Mouse (Mus musculus): ENCODE data around the gene Arsa. TPM values are rescaled to one million over a fixed set of nuclear protein-coding genes. Genes with fewer than 3 reads are reported as not detected.
"Not testable (repeated sequence)": the region's sequence is repeated elsewhere in the genome, so short reads cannot be mapped to it uniquely, and the experiment has no call there.

The Arsa gene
- polyA plus RNA-seq, 1 experiment from 2014 or later = 13.0 TPM

DNA sequence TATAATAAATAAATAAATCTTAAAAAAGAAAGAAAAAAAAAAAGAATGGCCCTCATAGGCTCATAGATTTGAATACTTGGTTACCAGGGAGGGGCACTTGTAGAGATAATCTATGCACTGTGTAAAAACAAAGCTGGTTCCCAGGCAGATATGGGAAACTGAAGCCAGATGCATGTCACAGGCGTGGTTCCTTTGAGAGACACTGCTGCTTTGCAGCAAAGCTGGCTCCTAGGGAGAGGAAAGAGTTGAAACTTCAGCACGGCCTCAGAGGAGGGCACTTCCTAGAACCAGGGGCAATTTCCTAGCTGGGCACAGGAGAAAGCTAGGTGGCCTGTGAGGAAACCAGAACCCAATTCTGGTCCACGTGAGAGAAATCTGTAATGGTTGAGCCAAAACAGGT, 43.1 kb downstream of the Arsa start:
- Histone ChIP-seq H3K27ac (no peak overlapping the region), H3K4me2 (ENCODE audit: low read length) (no peak overlapping the region), H3K27me3 (ENCODE audit: insufficient read depth, low read length) (no peaks in the 10 kb centered on the region), H3K9me3 (replicated peaks; ENCODE audit: low read length) (no peaks in the 10 kb centered on the region), H3K36me3 (ENCODE audit: insufficient read depth, low read length) (no peaks in the 10 kb centered on the region), H3K9ac (ENCODE audit: low read depth, low read length) (no peak overlapping the region), H3K4me1 (replicated peaks; ENCODE audit: insufficient read depth, low read length) (0 out of 2 replicates have a peak, but pooled peaks cover 3% of the 10 kb centered on the region), H3K4me3 (replicated peaks; ENCODE audit: low read depth, low read length) (no peak overlapping the region)
- ATAC-seq (replicated peaks; ENCODE audit: low FRiP score, low read depth) (no peak), DNase-seq (ENCODE audit: low spot score) (no peak)
- 84% methylated on average over 3 of the region's 3 CpGs for whole genome bisulfite sequencing
- TF ChIP-seq CTCF (IDR thresholded peaks at IDR 0.05; ENCODE audit: low read depth) = no peak

DNA sequence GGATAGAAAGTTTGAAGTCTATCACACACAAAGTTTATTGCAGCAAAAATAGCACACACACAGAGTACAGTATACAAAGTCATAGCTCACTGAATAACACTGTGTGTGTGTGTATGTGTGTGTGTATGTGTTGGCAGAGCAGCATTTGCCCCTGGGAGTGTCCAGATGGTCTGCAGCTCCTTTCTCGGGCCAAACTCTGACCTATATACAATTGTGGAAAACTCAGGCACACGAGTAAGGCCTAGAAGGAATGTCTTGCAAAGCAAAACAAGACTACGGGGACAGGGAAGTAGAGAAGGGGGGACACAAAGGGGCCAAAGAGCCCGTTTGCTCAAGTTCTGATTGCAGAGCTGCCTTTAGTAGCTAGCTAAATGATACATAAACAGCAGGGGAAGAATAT, 44.3 kb downstream of the Arsa start:
- no peak for TF ChIP-seq CTCF (IDR thresholded peaks at IDR 0.05; ENCODE audit: low read depth)

DNA sequence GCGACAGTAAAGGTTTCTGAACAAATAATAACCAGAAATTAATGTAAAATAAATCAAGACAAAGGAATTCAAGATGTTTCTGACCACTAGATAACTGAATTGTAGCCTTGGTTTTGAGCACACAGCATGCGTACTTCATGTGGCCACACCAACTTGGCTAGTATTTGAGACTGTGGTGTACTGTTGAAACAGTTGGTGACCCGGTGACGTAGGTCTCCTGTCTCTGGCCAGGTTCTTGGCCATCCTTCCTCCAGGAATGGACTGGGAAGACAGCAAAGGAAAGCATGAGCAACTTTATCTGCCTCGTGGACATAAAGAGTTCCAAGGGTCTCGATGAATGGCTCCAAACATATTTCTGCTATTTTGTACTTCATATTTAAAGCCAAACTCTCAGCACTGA, 45.4 kb downstream of the Arsa start:
- Histone ChIP-seq H3K9me3 (replicated peaks; ENCODE audit: low read length) (no peaks in the 10 kb centered on the region), H3K4me3 (replicated peaks; ENCODE audit: low read depth, low read length) (no peak overlapping the region), H3K27ac (no peak overlapping the region), H3K9ac (ENCODE audit: low read depth, low read length) (no peak overlapping the region), H3K4me2 (ENCODE audit: low read length) (no peak overlapping the region), H3K27me3 (ENCODE audit: insufficient read depth, low read length) (no peaks in the 10 kb centered on the region), H3K4me1 (replicated peaks; ENCODE audit: insufficient read depth, low read length) (peaks cover 11% of the 10 kb centered on the region; the same call in 1 of the 2 replicates), H3K36me3 (ENCODE audit: insufficient read depth, low read length) (peaks cover under 1% of the 10 kb centered on the region; the same call in 1 of the 2 replicates)
- DNase-seq (ENCODE audit: low spot score) (no peak), ATAC-seq (replicated peaks; ENCODE audit: low FRiP score, low read depth) (no peak)
- 94% methylated on average over 6 of the region's 6 CpGs for WGBS
- TF ChIP-seq CTCF (IDR thresholded peaks at IDR 0.05; ENCODE audit: low read depth) = no peak

More for the DNA sequence above, 44.3 kb downstream of the Arsa start:
- Histone ChIP-seq H3K36me3 (ENCODE audit: insufficient read depth, low read length) (no peaks in the 10 kb centered on the region), H3K4me3 (replicated peaks; ENCODE audit: low read depth, low read length) (no peak overlapping the region), H3K9ac (ENCODE audit: low read depth, low read length) (no peak overlapping the region), H3K27ac (no peak overlapping the region), H3K4me1 (replicated peaks; ENCODE audit: insufficient read depth, low read length) (peaks cover 11% of the 10 kb centered on the region; the same call in 1 of the 2 replicates), H3K4me2 (ENCODE audit: low read length) (no peak overlapping the region), H3K27me3 (ENCODE audit: insufficient read depth, low read length) (no peaks in the 10 kb centered on the region), H3K9me3 (replicated peaks; ENCODE audit: low read length) (no peaks in the 10 kb centered on the region)
- 71% methylated on average over 4 of the region's 4 CpGs for WGBS
- DNase-seq (ENCODE audit: low spot score) (no peak), ATAC-seq (replicated peaks; ENCODE audit: low FRiP score, low read depth) (no peak)

GRCm38 (mm10) chr15:89431271-89431670, 46.0 kb downstream of the Arsa start:
- H3K9me3 ChIP-seq (replicated peaks; ENCODE audit: low read length) = no peaks in the 10 kb centered on the region
- no peak for DNase-seq (ENCODE audit: low spot score)
- no peak overlapping the region for H3K9ac ChIP-seq (ENCODE audit: low read depth, low read length)
- ATAC-seq (replicated peaks; ENCODE audit: low FRiP score, low read depth) = no peak
- no peak overlapping the region for H3K4me2 ChIP-seq (ENCODE audit: low read length)
- H3K27ac ChIP-seq = no peak overlapping the region
- H3K27me3 ChIP-seq (ENCODE audit: insufficient read depth, low read length) = no peaks in the 10 kb centered on the region
- peaks cover 11% of the 10 kb centered on the region; the same call in 1 of the 2 replicates for H3K4me1 ChIP-seq (replicated peaks; ENCODE audit: insufficient read depth, low read length)
- TF ChIP-seq CTCF (IDR thresholded peaks at IDR 0.05; ENCODE audit: low read depth) = no peak
- WGBS = 76% methylated on average over 3 of the region's 3 CpGs
- peaks cover 6% of the 10 kb centered on the region; the same call in 1 of the 2 replicates for H3K36me3 ChIP-seq (ENCODE audit: insufficient read depth, low read length)
- H3K4me3 ChIP-seq (replicated peaks; ENCODE audit: low read depth, low read length) = no peak overlapping the region

GRCm38 (mm10) chr15:89430771-89431170, 46.5 kb downstream of the Arsa start:
- peaks cover 14% of the 10 kb centered on the region; the same call in 1 of the 2 replicates for H3K4me1 ChIP-seq (replicated peaks; ENCODE audit: insufficient read depth, low read length)
- H3K27ac ChIP-seq; H3K4me3 ChIP-seq (replicated peaks; ENCODE audit: low read depth, low read length); ATAC-seq (replicated peaks; ENCODE audit: low FRiP score, low read depth); H3K9me3 ChIP-seq (replicated peaks; ENCODE audit: low read length); H3K36me3 ChIP-seq (ENCODE audit: insufficient read depth, low read length); DNase-seq (ENCODE audit: low spot score); H3K9ac ChIP-seq (ENCODE audit: low read depth, low read length); H3K27me3 ChIP-seq (ENCODE audit: insufficient read depth, low read length); H3K4me2 ChIP-seq (ENCODE audit: low read length): not testable (repeated sequence)
- 80% methylated on average over 6 of the region's 9 CpGs for WGBS

DNA sequence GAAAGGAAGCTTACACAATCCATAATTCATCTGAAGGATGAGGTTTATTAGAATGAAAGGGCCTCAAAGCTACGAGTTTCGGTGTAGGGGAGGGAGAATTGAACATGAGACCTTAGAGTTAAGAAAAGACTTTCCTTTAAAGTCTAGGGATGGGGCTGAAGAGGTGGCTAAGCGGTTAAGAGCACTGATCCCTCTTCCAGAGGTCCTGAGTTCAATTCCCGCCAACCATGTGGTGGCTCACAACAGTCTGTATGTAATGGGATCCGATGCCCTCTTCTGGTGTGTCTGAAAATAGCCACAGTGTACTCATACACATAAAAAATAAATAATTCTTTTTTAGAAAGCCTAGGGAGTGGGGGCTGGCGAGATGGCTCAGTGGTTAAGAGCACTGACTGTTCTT, 46.9 kb downstream of the Arsa start:
- DNase-seq (ENCODE audit: low spot score) = peak; percentile 18
- Histone ChIP-seq H3K27ac (peak overlapping the region; percentile 96), H3K27me3 (ENCODE audit: insufficient read depth, low read length) (no peaks in the 10 kb centered on the region), H3K36me3 (ENCODE audit: insufficient read depth, low read length) (peaks cover 9% of the 10 kb centered on the region; the same call in 1 of the 2 replicates), H3K9me3 (replicated peaks; ENCODE audit: low read length) (no peaks in the 10 kb centered on the region), H3K4me2 (ENCODE audit: low read length) (peak overlapping the region; percentile 73), H3K4me1 (replicated peaks; ENCODE audit: insufficient read depth, low read length) (peaks cover 18% of the 10 kb centered on the region; the same call in 1 of the 2 replicates), H3K9ac (ENCODE audit: low read depth, low read length) (peak overlapping the region; percentile 75), H3K4me3 (replicated peaks; ENCODE audit: low read depth, low read length) (peak overlapping the region; percentile 68)
- no peak for ATAC-seq (replicated peaks; ENCODE audit: low FRiP score, low read depth)
- WGBS = 56% methylated on average over 6 of the region's 6 CpGs
- peak; percentile 27; the same call in 1 of the 2 replicates for TF ChIP-seq CTCF (IDR thresholded peaks at IDR 0.05; ENCODE audit: low read depth)
